Mouse (Mus musculus): ENCODE results near the gene Ppp1r11.

Ppp1r11 gene

GRCm38 (mm10) chr17:36961125-36961524 lies 9.6 kb upstream of the Ppp1r11 start:
- no peak for DNase-seq (ENCODE audit: low spot score in 2 of 2)

GRCm38 (mm10) chr17:36958884-36959283 lies 7.3 kb upstream of the Ppp1r11 start:
- no peak for DNase-seq (ENCODE audit: low spot score in 2 of 2)

DNA sequence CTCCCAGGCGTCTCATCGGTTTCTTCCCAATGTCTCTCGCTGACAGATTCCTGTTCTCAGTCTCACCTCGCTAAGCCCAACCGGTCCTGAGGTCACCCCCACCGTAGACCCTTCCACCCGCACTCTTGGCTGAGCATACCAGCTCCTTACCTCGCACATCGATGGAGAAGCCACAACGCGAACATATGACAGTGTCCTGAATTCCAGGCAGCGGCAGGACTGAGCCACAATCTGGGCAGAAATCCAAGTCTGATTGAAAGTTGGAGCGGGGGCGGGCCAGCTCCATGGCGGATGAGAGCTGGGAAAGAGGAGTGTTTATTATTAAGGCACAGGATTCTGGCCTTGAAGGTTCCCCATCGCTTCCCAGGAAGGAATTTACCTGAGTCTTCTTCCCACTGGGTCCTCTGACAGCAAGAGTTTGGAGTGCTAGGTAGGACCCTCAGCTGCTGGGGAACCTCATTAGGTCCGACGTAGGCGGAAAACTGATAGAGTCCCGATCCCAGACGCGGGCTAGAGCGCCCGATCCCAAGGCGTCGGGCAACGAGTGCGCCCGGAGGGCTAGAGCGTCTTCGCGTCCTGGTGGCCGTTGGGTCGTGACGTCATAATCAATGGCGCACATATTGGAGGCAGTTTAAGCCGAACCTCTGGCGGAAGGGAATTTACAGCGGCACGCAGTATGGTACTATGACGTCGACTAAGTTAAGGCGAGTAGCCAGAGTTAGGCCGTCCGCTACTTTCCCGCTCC lies 6.6 kb upstream of the Ppp1r11 start, which contains the start of the genes Znrd1 and Znrd1as:
Gene Znrd1, minus strand, starts transcription at position 561 of the 745 bp plus-strand sequence.
Gene Znrd1as, plus strand, starts transcription at position 594 of the 745 bp plus-strand sequence.
- DNase-seq (ENCODE audit: low spot score in 2 of 2) = peak; percentile 93 to 94

DNA sequence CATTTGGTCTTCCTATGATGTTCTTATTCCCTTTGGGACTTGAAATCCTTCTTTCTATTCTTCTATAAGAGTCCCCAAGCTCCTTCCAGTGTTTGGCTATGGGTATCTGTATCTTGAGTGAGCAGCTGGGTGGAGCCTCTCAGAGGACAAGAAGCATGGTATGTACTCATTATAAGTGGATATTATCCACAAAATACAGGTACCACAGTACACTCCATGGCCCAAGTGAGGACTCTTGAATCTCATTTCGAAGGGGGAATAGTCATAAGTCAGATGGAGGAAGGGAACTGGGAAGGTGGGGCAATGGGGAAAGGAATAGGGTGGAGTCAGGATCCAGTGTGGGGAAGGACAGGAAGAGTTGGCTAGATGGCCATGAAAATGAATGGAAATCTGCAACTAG lies 1.5 kb upstream of the Ppp1r11 start:
- no peak for DNase-seq (ENCODE audit: low spot score in 2 of 2)

- no peak for DNase-seq (ENCODE audit: low spot score in 2 of 2)
Measured at GRCm38 (mm10) chr17:36952631-36953030, 1.1 kb upstream of the Ppp1r11 start.

DNA sequence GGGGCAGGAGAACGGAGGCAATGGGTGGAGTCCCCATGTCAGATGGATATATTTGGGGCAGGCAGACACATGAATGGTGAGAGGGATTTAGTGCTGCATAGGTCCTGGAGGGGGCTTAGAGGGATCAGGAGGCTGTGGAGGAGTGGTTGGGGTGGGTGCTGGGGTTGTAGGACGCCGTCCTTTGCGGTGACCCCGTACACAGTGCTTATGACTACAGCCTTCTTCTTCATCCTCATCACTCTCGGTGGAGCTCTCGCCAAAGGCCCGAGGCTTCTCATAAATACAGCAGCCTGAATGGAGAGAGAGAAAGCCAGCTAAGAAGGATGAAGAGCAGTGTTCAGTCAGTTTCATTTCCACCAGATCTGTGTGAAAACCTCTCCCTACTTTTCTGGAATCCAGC lies 2.3 kb downstream of the Ppp1r11 start:
- no peak for DNase-seq (ENCODE audit: low spot score in 2 of 2)

- DNase-seq (ENCODE audit: low spot score in 2 of 2) = no peak
Measured at GRCm38 (mm10) chr17:36948286-36948685, 3.3 kb downstream of the Ppp1r11 start.

- peak in 1 of 2 experiments; percentile 52 for DNase-seq (ENCODE audit: low spot score in 2 of 2)
Measured at GRCm38 (mm10) chr17:36947051-36947819, 4.3 kb downstream of the Ppp1r11 start.

DNA sequence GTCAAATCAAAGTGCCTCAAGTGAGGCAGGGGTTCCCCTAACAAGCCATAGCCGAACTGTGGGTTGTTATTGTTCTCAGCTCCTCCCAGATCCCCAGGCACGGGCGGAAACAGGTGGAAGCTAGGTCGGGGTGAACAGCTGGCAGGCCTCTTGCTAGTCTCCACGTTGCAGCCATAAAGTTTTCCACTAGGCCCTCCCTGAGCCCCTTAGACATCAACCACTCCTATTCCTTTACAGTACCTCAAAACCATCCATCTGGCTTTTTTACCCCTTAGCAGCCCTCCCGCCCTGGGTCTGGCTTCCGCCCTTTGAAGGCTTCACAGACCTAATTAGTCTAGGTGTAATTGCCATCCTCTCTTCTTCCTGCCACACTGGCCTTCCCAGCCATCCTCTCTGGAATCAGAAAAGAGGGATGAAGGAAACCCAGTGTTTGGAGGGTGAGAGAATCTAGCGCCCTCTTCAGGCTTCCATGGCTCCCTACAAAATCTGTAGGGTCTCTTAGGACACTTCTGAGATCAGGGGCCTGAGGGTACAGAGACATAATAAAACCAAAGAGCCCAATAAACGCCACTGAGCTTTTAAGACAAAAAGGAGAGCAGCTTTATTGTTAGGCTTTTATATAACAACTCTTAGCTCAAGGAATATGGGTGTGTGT lies 7.3 kb downstream of the Ppp1r11 start:
- DNase-seq (ENCODE audit: low spot score in 2 of 2) = no peak

GRCm38 (mm10) chr17:36943691-36944090 lies 7.8 kb downstream of the Ppp1r11 start:
- DNase-seq (ENCODE audit: low spot score in 2 of 2) = no peak

GRCm38 (mm10) chr17:36942791-36943471 lies 8.6 kb downstream of the Ppp1r11 start, which contains the start of gene Rnf39:
Rnf39 (plus strand) TSS chr17:36942918.
- no peak for DNase-seq (ENCODE audit: low spot score in 2 of 2)

GRCm38 (mm10) chr17:36942391-36942790 lies 9.2 kb downstream of the Ppp1r11 start:
- DNase-seq (ENCODE audit: low spot score in 2 of 2) = no peak

DNA sequence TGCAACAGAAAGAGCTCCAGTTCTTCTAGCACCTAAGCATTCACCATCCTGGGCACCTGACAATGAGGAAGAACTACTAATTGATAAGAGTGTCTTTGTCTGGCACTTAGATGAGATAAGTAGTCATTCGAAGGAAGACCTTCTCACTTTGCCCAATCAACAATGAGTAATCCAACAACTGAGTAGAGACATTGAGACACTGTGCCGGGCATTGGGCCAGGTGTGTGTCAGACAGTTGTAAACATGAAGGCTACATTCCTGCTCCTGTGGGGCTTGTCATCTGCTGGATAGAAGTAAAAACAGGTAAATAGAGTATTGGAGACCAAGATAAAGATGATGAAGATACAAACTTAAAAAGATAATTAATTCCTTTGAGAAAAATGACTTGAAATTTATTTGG lies 13.5 kb downstream of the Ppp1r11 start:
- no peak for DNase-seq (ENCODE audit: low spot score in 2 of 2)

DNA sequence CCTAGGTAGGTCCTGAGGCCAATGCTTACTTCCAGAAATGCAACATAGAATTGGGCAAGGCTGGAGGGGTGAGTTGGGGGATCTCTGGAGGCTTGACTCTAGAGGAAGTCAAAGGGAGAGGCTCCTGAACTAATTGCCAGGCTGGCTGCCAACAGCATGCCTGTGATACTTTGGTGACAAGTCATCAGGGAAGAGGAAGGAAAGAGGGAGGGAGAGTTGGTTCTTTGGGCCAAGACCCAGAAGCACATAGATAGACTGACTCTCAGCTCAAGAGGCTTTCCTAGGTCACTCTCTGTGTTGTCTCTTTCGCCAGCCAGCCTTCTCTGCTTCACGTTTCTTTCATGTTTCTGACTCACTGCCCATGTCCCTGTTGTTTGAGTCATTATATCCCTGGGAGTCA lies 19.7 kb downstream of the Ppp1r11 start:
- no peak for DNase-seq (ENCODE audit: low spot score in 2 of 2)

DNA sequence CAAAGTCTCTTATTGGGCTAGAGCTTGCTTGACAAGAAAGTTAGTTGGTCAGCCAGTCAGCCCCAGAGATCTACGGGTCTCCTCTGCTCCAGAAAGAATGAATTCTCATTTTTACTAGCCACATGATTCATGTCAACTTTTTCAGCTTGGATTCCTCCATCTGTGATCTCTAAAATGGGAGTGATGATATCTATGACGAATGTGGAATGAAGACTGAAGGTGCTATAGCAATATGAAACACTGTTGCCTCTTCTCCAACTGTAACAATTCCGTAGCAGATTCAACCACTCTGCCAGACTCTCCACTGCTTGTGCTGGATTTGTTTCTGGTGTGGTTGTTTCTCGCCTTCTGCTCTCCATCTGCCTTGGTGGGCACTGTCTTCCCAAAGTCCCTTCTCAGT lies 20.4 kb downstream of the Ppp1r11 start:
- no peak for DNase-seq (ENCODE audit: low spot score in 2 of 2)

GRCm38 (mm10) chr17:36930233-36930632 lies 21.3 kb downstream of the Ppp1r11 start:
- DNase-seq (ENCODE audit: low spot score in 2 of 2) = no peak

DNA sequence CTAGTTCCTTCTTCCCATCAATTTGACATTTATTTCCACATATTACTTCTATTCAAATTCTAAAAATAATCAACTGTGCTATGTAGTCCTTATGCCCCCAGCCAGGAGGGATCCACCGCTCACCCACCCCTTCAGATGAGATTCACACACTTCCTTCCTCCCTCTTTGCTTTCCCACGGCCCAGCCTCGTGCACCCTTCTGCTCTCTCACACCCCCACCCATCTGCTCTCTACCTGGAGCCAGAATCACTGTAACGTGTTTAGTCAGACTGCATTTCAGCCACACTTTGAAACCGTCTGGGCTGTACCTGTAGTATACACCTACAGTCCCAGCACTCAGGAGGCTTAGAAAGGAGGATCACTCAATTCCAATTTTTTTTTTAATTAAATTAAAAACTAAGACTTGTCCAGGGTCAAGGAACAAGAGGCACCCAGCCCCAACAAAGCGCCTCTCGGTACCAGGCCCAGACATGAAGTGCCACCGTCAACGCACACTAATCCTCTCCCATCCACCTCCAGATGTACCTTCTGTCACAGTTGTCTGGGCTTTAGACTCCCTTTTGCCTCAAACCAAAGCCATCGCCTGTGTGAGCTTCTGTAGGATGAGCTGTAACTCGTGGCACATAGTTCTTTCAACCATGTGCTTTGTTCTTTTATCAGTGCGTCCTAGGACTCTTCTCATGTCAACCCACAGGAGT lies 22.2 kb downstream of the Ppp1r11 start:
- no peak for DNase-seq (ENCODE audit: low spot score in 2 of 2)

DNA sequence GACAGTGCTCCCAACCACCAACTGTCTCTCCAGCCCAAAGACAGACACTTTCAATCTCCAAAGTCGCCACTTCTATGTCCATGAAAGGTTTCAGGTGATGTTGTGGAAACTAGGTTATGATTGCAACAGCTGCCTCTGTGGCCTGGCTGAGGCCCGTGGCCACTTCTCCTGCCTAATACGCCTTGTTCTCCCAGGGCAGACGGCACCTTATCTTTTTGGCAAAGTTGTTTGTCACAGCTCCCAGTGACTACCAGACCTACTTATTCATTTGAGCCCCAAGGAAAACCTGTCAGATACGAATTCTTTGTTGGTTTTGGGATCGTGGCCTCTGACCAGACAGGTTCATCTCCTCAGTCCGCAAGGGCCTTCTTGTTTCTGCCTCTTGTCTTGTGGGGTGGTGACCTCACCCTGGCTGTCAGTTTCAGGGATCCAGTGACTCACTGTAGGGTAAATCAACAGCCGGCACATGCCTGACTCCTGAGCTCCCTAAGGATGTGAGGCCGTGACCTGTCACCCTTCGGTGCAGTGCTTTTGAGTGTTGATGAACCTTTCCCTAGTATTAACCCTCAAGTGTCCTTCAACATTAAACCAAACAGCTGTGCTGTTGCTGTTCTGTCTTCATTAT lies 23.9 kb downstream of the Ppp1r11 start:
- DNase-seq (ENCODE audit: low spot score in 2 of 2) = no peak

GRCm38 (mm10) chr17:36923491-36923890 lies 28.1 kb downstream of the Ppp1r11 start:
- no peak for DNase-seq (ENCODE audit: low spot score in 2 of 2)

- DNase-seq (ENCODE audit: low spot score in 2 of 2) = no peak
Measured at GRCm38 (mm10) chr17:36922715-36923114, 28.8 kb downstream of the Ppp1r11 start.

- DNase-seq (ENCODE audit: low spot score in 2 of 2) = no peak
Measured at GRCm38 (mm10) chr17:36920239-36920638, 31.3 kb downstream of the Ppp1r11 start.
